Mouse (Mus musculus) heart, postnatal 4 days (tissue): Measurements from ENCODE around the gene Gmps. TPM values are rescaled to one million over a fixed set of nuclear protein-coding genes. Genes with fewer than 3 reads are reported as not detected.

Source experiments
- DNase-seq: peaks from one replicate; pipeline ENCODE4 v3.0.0; 2021
- total RNA-seq, 2 experiments: library from RNA; stranded (reverse); gene quantifications; 2 replicates each; pipeline ENCODE4 v1.2.3; 2021

The Gmps gene
- 10 to 100 TPM; 34.6 to 35.0 TPM for total RNA-seq

GRCm38 (mm10) chr3:63975955-63976908 lies at the start of gene Gmps:
Gmps (plus strand) TSS chr3:63976106.
- DNase-seq, result peak; percentile 94

DNA sequence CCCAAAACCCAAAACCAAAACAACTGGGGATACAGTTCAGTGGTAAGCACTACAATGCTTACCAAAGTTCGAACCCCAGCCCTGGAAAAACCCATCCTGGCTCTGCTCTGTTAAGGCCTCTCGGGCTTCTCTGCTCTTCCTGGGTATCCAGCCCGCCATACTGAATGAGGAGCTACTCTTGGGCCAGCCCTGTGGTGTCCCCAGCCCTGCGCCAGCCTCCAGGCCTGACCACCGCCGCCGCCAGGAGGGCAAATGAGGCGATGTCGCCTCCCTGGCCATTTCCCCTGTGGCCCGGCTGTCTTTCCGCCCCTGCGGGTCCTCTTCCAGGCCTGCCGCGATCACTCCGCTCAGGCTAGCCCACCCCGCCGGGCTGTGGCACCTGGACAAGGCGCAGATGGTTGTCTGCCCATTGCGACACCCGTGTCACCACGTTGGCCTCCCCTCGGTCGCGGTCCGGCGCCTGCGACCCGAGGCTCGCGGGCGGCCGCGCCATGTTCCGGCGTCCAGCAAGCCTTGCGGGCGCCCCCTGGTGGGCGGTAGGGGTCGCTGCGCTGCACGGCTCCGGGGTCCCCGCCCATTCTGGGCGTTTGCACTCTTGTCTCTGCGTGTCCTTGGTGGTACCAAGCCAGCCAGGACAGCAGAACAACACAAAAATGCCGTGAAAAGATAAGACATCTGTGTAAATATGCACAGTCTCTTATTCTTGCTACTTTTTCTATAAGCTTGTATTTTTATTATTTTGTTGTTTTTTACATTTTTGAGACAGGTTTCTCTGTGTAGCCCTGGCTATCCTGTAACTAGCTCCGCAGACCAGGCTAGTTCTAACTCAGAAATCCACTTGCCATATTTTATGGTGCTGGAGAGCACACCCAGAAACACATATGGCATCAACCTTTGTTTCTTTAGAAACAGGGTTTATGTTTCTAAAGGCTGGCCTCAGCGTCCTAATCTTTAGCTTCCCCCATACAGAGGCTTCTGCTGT lies 46.7 kb upstream of the Gmps start, which contains the start of gene E130311K13Rik:
Gene E130311K13Rik, minus strand, starts transcription at position 595 of the 982 bp plus-strand sequence.
- DNase-seq, result peak; percentile 94

DNA sequence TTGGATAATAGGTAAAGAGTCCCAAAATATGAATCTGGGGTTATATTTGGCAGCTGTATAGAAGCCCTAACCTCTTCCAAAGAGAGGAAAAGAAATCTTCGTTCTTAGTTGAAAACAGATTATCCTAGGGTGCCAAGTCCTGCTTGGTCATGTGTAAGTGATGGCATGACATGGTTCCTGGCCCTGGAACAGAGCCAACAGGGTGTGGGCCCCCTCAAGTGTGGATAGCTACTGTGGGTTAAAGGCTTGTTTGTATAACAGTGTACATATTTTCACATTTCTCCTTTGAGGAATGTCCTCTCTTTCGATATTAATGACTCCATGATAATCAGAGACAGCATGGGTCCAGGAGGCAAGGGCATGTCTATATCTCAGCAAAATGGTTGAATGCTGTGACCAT lies 37.0 kb upstream of the Gmps start:
- DNase-seq, result no peak

GRCm38 (mm10) chr3:63941204-63941850 lies 34.6 kb upstream of the Gmps start:
- no peak for DNase-seq

GRCm38 (mm10) chr3:63949837-63950236 lies 26.1 kb upstream of the Gmps start:
- no peak for DNase-seq

DNA sequence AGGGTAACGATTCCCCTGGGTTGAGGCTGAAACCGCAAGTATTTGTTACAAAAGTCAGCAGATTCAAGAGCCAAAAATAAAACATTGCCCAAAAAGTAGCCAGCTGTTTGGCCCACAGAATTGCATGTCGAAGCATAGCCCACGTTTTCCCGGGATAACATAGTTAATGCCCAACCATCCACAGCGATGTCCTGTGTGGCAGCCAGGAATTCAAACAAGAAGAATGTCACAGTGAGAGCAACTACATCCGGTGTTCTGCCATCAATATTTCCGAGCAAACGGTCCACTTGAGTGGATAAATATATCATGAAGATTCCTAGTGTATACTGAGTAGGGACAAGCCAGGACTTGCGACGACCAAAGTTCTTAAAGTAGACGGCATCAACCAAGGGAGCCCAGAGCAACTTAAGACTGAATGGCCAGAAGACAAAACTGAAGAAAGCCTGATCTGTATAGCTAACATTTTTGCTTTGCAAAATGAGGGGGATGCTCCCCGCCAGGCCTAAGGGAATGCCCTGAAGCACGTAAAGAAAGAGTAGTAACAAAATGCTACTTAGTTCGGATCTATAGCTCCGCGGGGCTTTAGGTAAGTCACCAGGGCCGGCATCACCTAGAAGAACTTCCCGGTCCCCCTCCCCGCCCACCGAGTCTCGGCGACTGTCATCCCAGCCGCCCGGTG lies 12.3 kb upstream of the Gmps start:
- peak; percentile 8 for DNase-seq

DNA sequence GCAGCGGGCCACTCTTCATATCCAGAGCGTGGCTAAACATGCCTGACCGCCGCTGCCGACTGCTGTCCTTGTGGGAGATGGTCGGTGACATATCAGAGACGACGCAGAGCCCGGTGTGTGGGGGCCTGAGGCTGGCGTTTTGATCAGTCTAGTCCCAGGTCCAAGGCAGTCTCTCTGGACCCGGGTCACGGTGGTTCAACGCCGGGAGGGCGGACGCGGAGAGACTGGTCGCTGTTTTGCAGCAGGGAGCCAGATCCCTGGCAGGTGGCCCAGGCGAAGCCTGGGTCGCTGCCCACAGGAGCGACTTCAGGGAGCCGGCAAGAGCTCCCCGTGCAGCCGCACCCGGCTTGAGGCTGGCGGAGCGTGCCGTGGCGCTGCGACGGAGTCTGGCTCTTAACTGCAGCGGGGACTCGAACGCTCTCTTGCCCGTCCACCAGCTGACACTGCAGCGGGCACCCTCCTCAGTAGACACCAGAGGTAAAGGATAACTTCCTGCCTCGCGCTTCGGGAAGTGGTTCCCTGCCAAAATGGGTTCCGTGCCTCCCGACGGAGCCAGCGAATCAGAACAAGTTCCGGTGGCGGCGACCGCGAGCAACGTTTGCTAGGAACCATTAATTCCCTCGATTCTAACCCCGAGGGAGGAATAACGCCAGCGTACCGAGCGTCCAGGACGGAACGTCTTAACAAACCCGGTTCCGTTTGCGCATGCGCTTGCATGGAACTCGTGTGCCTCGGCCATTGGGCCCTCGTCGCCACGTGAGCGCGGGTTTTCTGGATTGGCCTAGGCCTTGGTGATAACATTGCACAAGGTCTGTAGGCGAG lies 11.6 kb upstream of the Gmps start, which contains the start of gene Slc33a1:
Gene Slc33a1, minus strand, starts transcription at position 669 of the 822 bp plus-strand sequence.
- peak; percentile 99 for DNase-seq

- DNase-seq, result no peak
These were observed 11.0 kb upstream of the Gmps start for GRCm38 (mm10) chr3:63964922-63965249.

DNA sequence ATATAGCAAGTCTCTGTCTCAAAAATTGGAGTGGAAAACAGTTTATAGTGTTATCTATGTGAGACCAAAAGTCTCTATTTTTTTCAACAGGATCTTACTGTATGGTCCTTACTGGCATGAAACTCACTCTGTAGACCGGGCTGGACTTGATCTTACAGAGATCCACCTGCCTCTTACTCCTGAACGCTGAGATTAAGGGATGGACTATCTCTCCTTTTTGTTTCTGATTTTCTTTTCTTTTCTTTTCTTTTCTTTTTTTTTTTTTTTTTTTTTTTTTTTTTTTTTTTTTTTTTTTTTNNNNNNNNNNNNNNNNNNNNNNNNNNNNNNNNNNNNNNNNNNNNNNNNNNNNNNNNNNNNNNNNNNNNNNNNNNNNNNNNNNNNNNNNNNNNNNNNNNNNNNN lies 10.0 kb upstream of the Gmps start:
- no peak for DNase-seq

GRCm38 (mm10) chr3:63977895-63978294 lies 2.0 kb downstream of the Gmps start:
- no peak for DNase-seq

GRCm38 (mm10) chr3:63986656-63987055 lies 10.8 kb downstream of the Gmps start:
- DNase-seq, result no peak

DNA sequence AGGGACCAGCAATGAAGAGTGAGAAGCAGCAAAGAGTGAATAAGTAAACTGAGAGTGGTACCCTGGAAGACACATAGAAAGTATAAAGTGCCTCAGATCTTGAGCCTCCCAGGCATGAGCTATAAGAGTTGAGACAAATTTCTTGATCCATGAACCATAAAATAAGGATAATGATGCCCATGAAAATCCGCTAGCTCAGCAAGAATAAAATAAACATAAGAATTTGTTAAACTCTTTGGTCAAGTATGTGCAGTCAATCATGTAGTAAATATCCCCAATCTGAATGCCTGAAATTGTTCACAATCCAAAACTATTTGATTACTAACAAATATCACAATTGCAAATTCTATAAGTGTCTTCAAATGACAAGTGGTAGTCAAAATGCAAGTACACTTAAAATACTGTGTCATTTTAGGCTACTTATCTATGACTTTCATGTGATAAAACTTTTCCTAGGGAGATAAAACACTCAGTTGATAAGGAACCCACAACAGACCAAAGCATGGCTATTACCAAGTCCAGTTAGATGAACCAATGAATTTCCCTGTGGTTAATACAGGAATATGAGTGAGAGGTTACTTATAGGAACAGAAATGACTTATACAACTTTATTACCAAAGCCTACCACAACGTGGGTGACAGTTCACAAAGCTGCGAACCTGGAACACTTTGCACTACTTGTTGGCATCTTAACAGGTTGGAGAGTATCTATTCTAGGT lies 13.0 kb downstream of the Gmps start:
- DNase-seq, result no peak

DNA sequence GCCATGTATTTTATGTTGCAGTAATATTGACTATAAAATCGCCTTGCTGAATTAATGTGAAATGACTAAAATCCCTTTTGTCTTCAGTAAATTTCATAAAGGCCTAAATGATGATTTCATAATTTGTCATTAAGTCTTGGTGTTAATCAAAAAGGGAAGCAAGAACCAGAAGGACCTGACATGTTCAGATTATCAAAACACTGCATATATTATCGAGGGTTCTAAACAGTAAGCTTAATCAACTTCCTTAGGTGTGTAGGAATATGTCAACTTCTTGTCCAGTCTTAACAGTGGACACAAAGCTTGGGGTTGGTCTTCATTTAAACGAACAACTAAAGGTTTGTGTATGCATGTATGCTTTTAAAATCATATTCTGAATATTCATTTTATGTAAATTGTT lies 45.5 kb downstream of the Gmps start:
- DNase-seq, result no peak

DNA sequence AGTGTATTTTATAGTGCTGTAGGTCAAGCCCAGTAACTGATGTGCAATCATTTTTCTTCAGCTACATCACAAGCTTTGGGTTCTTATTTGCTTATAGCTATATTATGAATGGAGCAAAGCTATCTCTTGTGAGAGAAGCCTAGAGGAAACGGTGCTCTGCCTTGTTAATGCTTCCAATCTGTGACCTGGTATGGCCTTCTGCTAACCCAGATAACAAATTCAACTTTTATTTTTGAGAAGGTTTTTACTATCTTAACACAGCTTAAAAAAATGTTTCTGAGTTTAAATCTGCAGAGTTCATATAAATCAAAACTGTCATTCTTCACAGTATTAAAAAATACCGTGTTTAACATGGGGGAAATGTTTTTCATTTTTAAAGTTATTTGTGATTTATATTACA lies 46.0 kb downstream of the Gmps start:
- DNase-seq, result no peak

- DNase-seq, result no peak
These were observed 53.9 kb downstream of the Gmps start for GRCm38 (mm10) chr3:64029846-64030245.

GRCm38 (mm10) chr3:64038136-64038841 lies 62.4 kb downstream of the Gmps start:
- no peak for DNase-seq

- peak; percentile 93 for DNase-seq
These were observed 64.2 kb downstream of the Gmps start for GRCm38 (mm10) chr3:64039818-64040784.
